18 mouse cellular contexts compared by ENCODE assay signal in genomic region chr7:140920418-140921029, GRCm38 (mm10). TPM values are rescaled to one million over a fixed set of nuclear protein-coding genes. Genes with fewer than 3 reads are reported as not detected.
A peak's percentile ranks its signal among the peaks of the same experiment; 100 is the strongest.
DNase-seq lines count a peak whose midpoint lies in the region; ATAC-seq and TF ChIP-seq lines count a peak whose summit lies in the region.
"Had no signal": no experiment of that assay in that cellular context is flagged by ENCODE, and none has a peak within 500 bp of the region (broad histone marks: within the 10 kb centered on the region; RNA-seq: fewer than 3 reads in every experiment).

TSS of gene Nlrp6 (plus strand) at chr7:140920902.

- WGBS in limb, embryonic 12.5 days: 72% methylated on average over 8 of the region's 8 CpGs
- 80% methylated on average over 8 of the region's 8 CpGs for WGBS in limb, embryonic 10.5 days
- 69% methylated on average over 8 of the region's 8 CpGs for WGBS in embryonic facial prominence, embryonic 14.5 days
- 59% methylated on average over 8 of the region's 8 CpGs for WGBS in intestine, embryonic 15.5 days
- WGBS in small intestine, adult 2 months: 26% methylated on average over 8 of the region's 8 CpGs
- WGBS in cerebellum, adult 2 months: 89% methylated on average over 8 of the region's 8 CpGs

- no peak within 1 kb of the TSS for H3K4me3 ChIP-seq in limb, embryonic 12.5 days (replicated peaks)
- no peak within 1 kb of the TSS; the same call in 1 of the 2 replicates for H3K4me3 ChIP-seq in limb, embryonic 10.5 days
- H3K4me3 ChIP-seq in embryonic facial prominence, embryonic 14.5 days (ENCODE audit: low read depth, low read length): 0 out of 2 replicates have a peak within 1 kb of the TSS, but pooled peaks have one; percentile 39
- peak within 1 kb of the TSS; percentile 39 for H3K4me3 ChIP-seq in intestine, embryonic 15.5 days (replicated peaks)
- H3K4me3 ChIP-seq in small intestine, adult 2 months (ENCODE audit: low read depth, low read length): peak within 1 kb of the TSS; percentile 68
- H3K4me3 ChIP-seq in cerebellum, adult 2 months (replicated peaks; ENCODE audit: insufficient read depth, low read depth, low read length): no peak within 1 kb of the TSS

- H3K9ac ChIP-seq in limb, embryonic 12.5 days (replicated peaks): no peak within 1 kb of the TSS
- no peak within 1 kb of the TSS for H3K9ac ChIP-seq in embryonic facial prominence, embryonic 14.5 days (ENCODE audit: low read depth, low read length)
- peak within 1 kb of the TSS; percentile 35 for H3K9ac ChIP-seq in intestine, embryonic 15.5 days
- H3K9ac ChIP-seq: heart, embryonic 15.5 days; lung, embryonic 15.5 days had no signal

- no peaks in the 10 kb centered on the region for H3K9me3 ChIP-seq in limb, embryonic 12.5 days
- H3K9me3 ChIP-seq in limb, embryonic 10.5 days (replicated peaks): no peaks in the 10 kb centered on the region
- H3K9me3 ChIP-seq in embryonic facial prominence, embryonic 14.5 days (ENCODE audit: control insufficient read depth, low read length): no peaks in the 10 kb centered on the region
- no peaks in the 10 kb centered on the region for H3K9me3 ChIP-seq in intestine, embryonic 15.5 days
- H3K9me3 ChIP-seq: heart, embryonic 15.5 days; lung, embryonic 15.5 days had no signal

- peak within 1 kb of the TSS; percentile 66; the same call in 1 of the 2 replicates for H3K4me2 ChIP-seq in limb, embryonic 12.5 days
- no peak within 1 kb of the TSS for H3K4me2 ChIP-seq in embryonic facial prominence, embryonic 14.5 days (ENCODE audit: low read depth, low read length)
- H3K4me2 ChIP-seq in intestine, embryonic 15.5 days (replicated peaks): peak within 1 kb of the TSS; percentile 86

- no peak for TF ChIP-seq CTCF in small intestine, adult 2 months (IDR thresholded peaks at IDR 0.05; ENCODE audit: extremely low read depth, insufficient read length, insufficient replicate concordance, low read depth, low read length)
- TF ChIP-seq CTCF in cerebellum, adult 2 months (IDR thresholded peaks at IDR 0.05; ENCODE audit: borderline replicate concordance, insufficient read depth, low read depth, low read length): no peak

- no peak within 1 kb of the TSS for H3K27ac ChIP-seq in limb, embryonic 12.5 days
- H3K27ac ChIP-seq in limb, embryonic 10.5 days: no peak within 1 kb of the TSS
- no peak within 1 kb of the TSS for H3K27ac ChIP-seq in embryonic facial prominence, embryonic 14.5 days (replicated peaks; ENCODE audit: low read depth, low read length)
- peak within 1 kb of the TSS; percentile 69 for H3K27ac ChIP-seq in intestine, embryonic 15.5 days
- peak within 1 kb of the TSS; percentile 92 for H3K27ac ChIP-seq in small intestine, adult 2 months (ENCODE audit: insufficient read depth, low read depth, low read length)
- no peak within 1 kb of the TSS for H3K27ac ChIP-seq in cerebellum, adult 2 months (ENCODE audit: insufficient read depth, low read length)
- H3K27ac ChIP-seq: heart, embryonic 15.5 days; lung, embryonic 15.5 days had no signal

- peaks cover 75% of the 10 kb centered on the region for H3K27me3 ChIP-seq in limb, embryonic 12.5 days
- peaks cover 74% of the 10 kb centered on the region for H3K27me3 ChIP-seq in limb, embryonic 10.5 days (ENCODE audit: low read depth, poor library complexity, severe bottlenecking)
- peaks cover 63% of the 10 kb centered on the region for H3K27me3 ChIP-seq in embryonic facial prominence, embryonic 14.5 days (replicated peaks; ENCODE audit: control insufficient read depth, insufficient read depth, low read length)
- H3K27me3 ChIP-seq in intestine, embryonic 15.5 days (replicated peaks): peaks cover 40% of the 10 kb centered on the region
- H3K27me3 ChIP-seq in small intestine, adult 2 months (ENCODE audit: control insufficient read depth, insufficient read depth, low read length): no peaks in the 10 kb centered on the region
- no peaks in the 10 kb centered on the region for H3K27me3 ChIP-seq in cerebellum, adult 2 months (ENCODE audit: control insufficient read depth, insufficient read depth, low read length)

- no peak for DNase-seq in limb, embryonic 10.5 days (ENCODE audit: low spot score)
- no peak for DNase-seq in embryonic facial prominence, embryonic 14.5 days (ENCODE audit: low spot score)
- no peak for DNase-seq in left cerebral cortex, adult 18-20 months (ENCODE audit: low spot score in 2 of 2)
- DNase-seq in cerebellum, adult 2 months: no peak
- DNase-seq: adrenal gland, adult 2 months; cerebellum, postnatal 10 days; gastrocnemius, postnatal 14 days; kidney, adult 9 months; left cerebral cortex, postnatal 4 days; right cerebral cortex, postnatal 14 days; thymus, postnatal 4 days had no signal

- no peaks in the 10 kb centered on the region for H3K36me3 ChIP-seq in limb, embryonic 12.5 days
- H3K36me3 ChIP-seq in limb, embryonic 10.5 days: no peaks in the 10 kb centered on the region
- H3K36me3 ChIP-seq in embryonic facial prominence, embryonic 14.5 days (ENCODE audit: control insufficient read depth, insufficient read depth, low read length): no peaks in the 10 kb centered on the region
- H3K36me3 ChIP-seq in intestine, embryonic 15.5 days: no peaks in the 10 kb centered on the region
- peaks cover 28% of the 10 kb centered on the region for H3K36me3 ChIP-seq in small intestine, adult 2 months (ENCODE audit: control insufficient read depth, insufficient read depth, low read length)
- H3K36me3 ChIP-seq: heart, embryonic 15.5 days; lung, embryonic 15.5 days had no signal

- no peak for ATAC-seq in limb, embryonic 12.5 days (ENCODE audit: insufficient number of reproducible peaks, insufficient read depth, low FRiP score, low TSS enrichment, low read depth)
- no peak for ATAC-seq in embryonic facial prominence, embryonic 14.5 days (ENCODE audit: low read depth)
- ATAC-seq in intestine, embryonic 15.5 days: peak; percentile 79
- ATAC-seq: forebrain, embryonic 16.5 days had no signal

- 0 out of 2 replicates have a peak, but pooled peaks have one; percentile 10 for TF ChIP-seq POLR2A in small intestine, adult 2 months (IDR thresholded peaks at IDR 0.05; ENCODE audit: low read depth, low read length)
- TF ChIP-seq POLR2A in cerebellum, adult 2 months (IDR thresholded peaks at IDR 0.05; ENCODE audit: borderline replicate concordance, insufficient read depth, low read length): no peak

- peaks cover 14% of the 10 kb centered on the region for H3K4me1 ChIP-seq in limb, embryonic 12.5 days (replicated peaks)
- peaks cover 14% of the 10 kb centered on the region for H3K4me1 ChIP-seq in limb, embryonic 10.5 days
- H3K4me1 ChIP-seq in embryonic facial prominence, embryonic 14.5 days (ENCODE audit: control insufficient read depth, insufficient read depth, low read length): peaks cover 9% of the 10 kb centered on the region
- H3K4me1 ChIP-seq in intestine, embryonic 15.5 days (replicated peaks): peaks cover 14% of the 10 kb centered on the region
- H3K4me1 ChIP-seq in small intestine, adult 2 months (ENCODE audit: control insufficient read depth, insufficient read depth, insufficient read length, low read length): peaks cover 28% of the 10 kb centered on the region
- peaks cover 3% of the 10 kb centered on the region; the same call in 1 of the 2 replicates for H3K4me1 ChIP-seq in cerebellum, adult 2 months (ENCODE audit: control insufficient read depth, insufficient read depth, low read length)

RNA-seq across cellular contexts. Expression of gene Nlrp6, which starts in this region (rescaled TPM):
- polyA plus RNA-seq in limb, embryonic 12.5 days (2016; fragmentation: Nextera tagmentation; extraction: Ambion mirVana): not detected in 2 replicates
- polyA plus RNA-seq in limb, embryonic 10.5 days (2016; fragmentation: Nextera tagmentation; extraction: Ambion mirVana): 0.06 and 0.26 TPM in 2 replicates
- polyA plus RNA-seq in embryonic facial prominence, embryonic 14.5 days (2014; fragmentation: Nextera tagmentation; extraction: Ambion mirVana): 0.19 and 0.42 TPM in 2 replicates
- polyA plus RNA-seq in intestine, embryonic 15.5 days (2015; fragmentation: Nextera tagmentation; extraction: Ambion mirVana): 42.9 and 46.8 TPM in 2 replicates
- 45.0 and 110 TPM in 2 replicates for polyA plus RNA-seq in small intestine, adult 2 months (2012; rRNA removed)
- total RNA-seq in left cerebral cortex, adult 18-20 months (2021): under 1 TPM; 0.47 to 0.51 TPM
- 0.18 and 0.54 TPM in 2 replicates for polyA plus RNA-seq in cerebellum, adult 2 months (2012; rRNA removed)
- total RNA-seq: gastrocnemius, postnatal 14 days had no signal
- polyA plus RNA-seq: embryonic facial prominence, embryonic 11.5 days had no signal

Comparison
In these comparisons a context has a peak if more than half of its experiments do, and no peak if none do; other contexts are left out.
1. RNA of gene Nlrp6 (polyA plus RNA-seq): 45.0 to 110 TPM in small intestine, adult 2 months and 42.9 to 46.8 TPM in intestine, embryonic 15.5 days; 0.06 to 0.26 TPM in limb, embryonic 10.5 days, 0.19 to 0.42 TPM in embryonic facial prominence, embryonic 14.5 days, 0.18 to 0.54 TPM in cerebellum, adult 2 months and not detected in limb, embryonic 12.5 days; every median in the first group is over 10 times any median in the second.
2. H3K27ac ChIP-seq: peak in intestine, embryonic 15.5 days (single experiment) and small intestine, adult 2 months (single experiment); none in limb, embryonic 12.5 days (single experiment), limb, embryonic 10.5 days (single experiment), embryonic facial prominence, embryonic 14.5 days (single experiment) and cerebellum, adult 2 months (single experiment).
3. H3K4me3 ChIP-seq: peak in embryonic facial prominence, embryonic 14.5 days (single experiment), intestine, embryonic 15.5 days (single experiment) and small intestine, adult 2 months (single experiment); none in limb, embryonic 12.5 days (single experiment), limb, embryonic 10.5 days (single experiment) and cerebellum, adult 2 months (single experiment).